In genomic region chr4:134300316-134300715, GRCm38 (mm10) we compare ENCODE assay signal across 10 mouse cellular contexts. TPM values are rescaled to one million over a fixed set of nuclear protein-coding genes. Genes with fewer than 3 reads are reported as not detected.
DNase-seq lines count a peak whose midpoint lies in the region; ATAC-seq and TF ChIP-seq lines count a peak whose summit lies in the region.
"Had no signal": no experiment of that assay in that cellular context is flagged by ENCODE, and none has a peak within 500 bp of the region (broad histone marks: within the 10 kb centered on the region; RNA-seq: fewer than 3 reads in every experiment).

No protein-coding gene starts in this region.

- ATAC-seq in heart, embryonic 14.5 days (ENCODE audit: insufficient number of reproducible peaks, insufficient read depth, low FRiP score, low read depth), result peak; percentile 14; the same call in 1 of the 2 replicates
- peak; percentile 48 for ATAC-seq in megakaryocyte progenitor cell, adult 5-6 weeks (replicated peaks; ENCODE audit: poor library complexity)

- 43% methylated on average over 9 of the region's 9 CpGs for WGBS in lung, adult 2 months
- WGBS in heart, embryonic 14.5 days, result 24% methylated on average over 9 of the region's 9 CpGs

- no peak overlapping the region for H3K4me3 ChIP-seq in lung, adult 2 months (replicated peaks; ENCODE audit: extremely low read depth, low read depth, low read length)
- H3K4me3 ChIP-seq in heart, embryonic 14.5 days (ENCODE audit: control insufficient read depth in 1 of 2, insufficient read depth in 1 of 2, low read depth in 1 of 2, low read length in 2 of 2), result no peak overlapping the region

- peak overlapping the region; percentile 73 to 88 for H3K27ac ChIP-seq in heart, embryonic 14.5 days (replicated peaks in 1 of 2; ENCODE audit: control insufficient read depth in 1 of 2, insufficient read depth in 1 of 2, low read depth in 2 of 2, low read length in 2 of 2)

- peak overlapping the region; percentile 50 for H3K4me2 ChIP-seq in heart, embryonic 14.5 days (ENCODE audit: low read length)

- DNase-seq in lung, adult 2 months, result peak; percentile 17
- DNase-seq in lung, postnatal 14 days, result no peak
- peak; percentile 31 for DNase-seq in fat pad, adult 2 months (ENCODE audit: extremely low read depth, low read depth, low spot score)
- DNase-seq in layer of hippocampus, adult 9-11 months, result no peak
- DNase-seq in thymus, postnatal 10 days (ENCODE audit: low spot score in 2 of 2), result no peak
- no peak for DNase-seq in retina, embryonic 14.5 days (ENCODE audit: low spot score)
- DNase-seq: kidney, postnatal 36 days had no signal

- H3K9ac ChIP-seq in heart, embryonic 14.5 days (ENCODE audit: low read length), result 0 out of 2 replicates have a peak overlapping the region, but pooled peaks have one; percentile 47

- no peaks in the 10 kb centered on the region for H3K36me3 ChIP-seq in heart, embryonic 14.5 days (ENCODE audit: control insufficient read depth, insufficient read depth, low read length)

- no peaks in the 10 kb centered on the region for H3K4me1 ChIP-seq in lung, adult 2 months (ENCODE audit: control insufficient read depth, insufficient read depth, low read length)
- H3K4me1 ChIP-seq in heart, embryonic 14.5 days (ENCODE audit: control insufficient read depth in 2 of 2, insufficient read depth in 2 of 2, low read length in 2 of 2), result peaks cover 25 to 42% of the 10 kb centered on the region in 2 experiments

- no peak for TF ChIP-seq CTCF in lung, adult 2 months (IDR thresholded peaks at IDR 0.05; ENCODE audit: insufficient read depth, low read length)

- TF ChIP-seq POLR2A in lung, adult 2 months (IDR thresholded peaks at IDR 0.05; ENCODE audit: borderline replicate concordance, extremely low read depth, low read depth, low read length), result no peak

- H3K27me3 ChIP-seq in heart, embryonic 14.5 days (ENCODE audit: control insufficient read depth, insufficient read depth, low read length), result no peaks in the 10 kb centered on the region

- H3K9me3 ChIP-seq in heart, embryonic 14.5 days (ENCODE audit: control insufficient read depth, low read length), result no peaks in the 10 kb centered on the region

RNA-seq across cellular contexts. Expression of gene Pdik1l, which starts 12.6 kb away (rescaled TPM):
- 2.3 and 4.3 TPM in 2 replicates for polyA plus RNA-seq in lung, adult 2 months (2012; rRNA removed)
- polyA plus RNA-seq in heart, embryonic 14.5 days (2014; fragmentation: Nextera tagmentation; extraction: Ambion mirVana), result 13.5 and 15.3 TPM in 2 replicates
- total RNA-seq in megakaryocyte progenitor cell, adult 5-6 weeks (2015), result 23.4 and 25.9 TPM in 2 replicates
- 32.7 and 34.0 TPM in 2 replicates for total RNA-seq in megakaryocyte progenitor cell, adult 5-6 weeks (2017)

RNA-seq across cellular contexts. Expression of gene Trim63, which starts 14.6 kb away (rescaled TPM):
- polyA plus RNA-seq in lung, adult 2 months (2012; rRNA removed), result 2.0 and 4.6 TPM in 2 replicates
- 39.4 and 43.2 TPM in 2 replicates for polyA plus RNA-seq in heart, embryonic 14.5 days (2014; fragmentation: Nextera tagmentation; extraction: Ambion mirVana)
- not detected in 2 replicates for total RNA-seq in megakaryocyte progenitor cell, adult 5-6 weeks (2015)
- total RNA-seq in megakaryocyte progenitor cell, adult 5-6 weeks (2017), result not detected in 2 replicates

RNA-seq across cellular contexts. Expression of gene Slc30a2, which starts 42.7 kb away (rescaled TPM):
- polyA plus RNA-seq in lung, adult 2 months (2012; rRNA removed), result 0.41 and 0.51 TPM in 2 replicates
- polyA plus RNA-seq in heart, embryonic 14.5 days (2014; fragmentation: Nextera tagmentation; extraction: Ambion mirVana), result 0.08 and 0.11 TPM in 2 replicates
- 0.07 and 0.15 TPM in 2 replicates for total RNA-seq in megakaryocyte progenitor cell, adult 5-6 weeks (2015)
- total RNA-seq in megakaryocyte progenitor cell, adult 5-6 weeks (2017), result not detected in 2 replicates
- polyA plus RNA-seq: forebrain, embryonic 11.5 days had no signal

RNA-seq across cellular contexts. Expression of gene Grrp1, which starts 46.4 kb away (rescaled TPM):
- 37.9 and 61.1 TPM in 2 replicates for polyA plus RNA-seq in lung, adult 2 months (2012; rRNA removed)
- 4.4 and 6.2 TPM in 2 replicates for polyA plus RNA-seq in heart, embryonic 14.5 days (2014; fragmentation: Nextera tagmentation; extraction: Ambion mirVana)
- total RNA-seq in megakaryocyte progenitor cell, adult 5-6 weeks (2015), result not detected in 2 replicates
- total RNA-seq in megakaryocyte progenitor cell, adult 5-6 weeks (2017), result not detected in 2 replicates

RNA-seq across cellular contexts. Expression of gene Gm30191, which starts 53.6 kb away (rescaled TPM):
- not detected in 2 replicates for polyA plus RNA-seq in lung, adult 2 months (2012; rRNA removed)
- not detected in 2 replicates for polyA plus RNA-seq in heart, embryonic 14.5 days (2014; fragmentation: Nextera tagmentation; extraction: Ambion mirVana)
- not detected in 2 replicates for total RNA-seq in megakaryocyte progenitor cell, adult 5-6 weeks (2015)
- total RNA-seq in megakaryocyte progenitor cell, adult 5-6 weeks (2017), result not detected in 2 replicates

Comparison
In these comparisons a context has a peak if more than half of its experiments do, and no peak if none do; other contexts are left out.
1. DNase-seq: peak in lung, adult 2 months (single experiment) and fat pad, adult 2 months (single experiment); none in lung, postnatal 14 days (single experiment), layer of hippocampus, adult 9-11 months (single experiment), thymus, postnatal 10 days (0 of 2) and retina, embryonic 14.5 days (single experiment).